Mouse (Mus musculus): ENCODE results near the gene Gm8765.
"Not testable (repeated sequence)": the region's sequence is repeated elsewhere in the genome, so short reads cannot be mapped to it uniquely, and the experiment has no call there.

Gm8765 gene

GRCm38 (mm10) chr13:50698012-50698411, at the start of gene Gm8765:
TSS of gene Gm8765 (plus strand) at chr13:50698312.
- not testable (repeated sequence) for DNase-seq (ENCODE audit: low spot score in 2 of 2)

GRCm38 (mm10) chr13:50648771-50649170, 49.3 kb upstream of the Gm8765 start:
- not testable (repeated sequence) for DNase-seq (ENCODE audit: low spot score in 2 of 2)

- DNase-seq (ENCODE audit: low spot score in 2 of 2): not testable (repeated sequence)
These were observed 52.2 kb downstream of the Gm8765 start for GRCm38 (mm10) chr13:50750282-50750681.

- DNase-seq (ENCODE audit: low spot score in 2 of 2): no peak
These were observed 53.6 kb downstream of the Gm8765 start for GRCm38 (mm10) chr13:50751732-50752131.

GRCm38 (mm10) chr13:50752961-50753360, 54.8 kb downstream of the Gm8765 start:
- DNase-seq (ENCODE audit: low spot score in 2 of 2): not testable (repeated sequence)
